Mouse (Mus musculus): ENCODE results near the gene Hoxa6. TPM values are rescaled to one million over a fixed set of nuclear protein-coding genes. Genes with fewer than 3 reads are reported as not detected.

Hoxa6 gene
- polyA plus RNA-seq, 1 experiment, result 0.96 TPM

GRCm38 (mm10) chr6:52165441-52166370 is 42.8 kb downstream of the Hoxa6 start:
- Histone ChIP-seq H3K27me3 (ENCODE audit: control insufficient read depth, insufficient read depth, insufficient read length) (no peaks in the 10 kb centered on the region), H3K79me2 (ENCODE audit: control insufficient read depth, insufficient read depth) (peaks cover 21% of the 10 kb centered on the region)

GRCm38 (mm10) chr6:52164626-52165440 is 43.7 kb downstream of the Hoxa6 start, which contains the start of gene Hoxa2:
Gene Hoxa2, minus strand, starts transcription at chr6:52164831.
- Histone ChIP-seq H3K36me3 (ENCODE audit: control insufficient read depth, insufficient read depth) (peaks cover 22% of the 10 kb centered on the region), H3K79me2 (ENCODE audit: control insufficient read depth, insufficient read depth) (peaks cover 28% of the 10 kb centered on the region), H3ac (ENCODE audit: control insufficient read depth, insufficient read length, low read depth) (no peak within 1 kb of the TSS), H3K4me3 (ENCODE audit: insufficient read depth, poor library complexity, severe bottlenecking) (no peak within 1 kb of the TSS), H3K79me3 (ENCODE audit: low read depth) (peaks cover 10% of the 10 kb centered on the region), H3K27me3 (ENCODE audit: control insufficient read depth, insufficient read depth, insufficient read length) (no peaks in the 10 kb centered on the region)
- TF ChIP-seq MYOD1 (IDR thresholded peaks at IDR 0.05; ENCODE audit: control insufficient read depth, insufficient read length, low read depth) (no peak), FOSL1 (IDR thresholded peaks at IDR 0.05; ENCODE audit: insufficient read depth, low read length, poor library complexity, severe bottlenecking) (no peak), CEBPB (IDR thresholded peaks at IDR 0.05; ENCODE audit: low read depth) (no peak), USF1 (IDR thresholded peaks at IDR 0.05; ENCODE audit: low read depth) (no peak), MYOG (IDR thresholded peaks at IDR 0.05; ENCODE audit: control insufficient read depth, extremely low read depth, insufficient read length) (no peak)

More at GRCm38 (mm10) chr6:52165441-52166370, 42.8 kb downstream of the Hoxa6 start:
- Histone ChIP-seq H3K36me3 (ENCODE audit: control insufficient read depth, insufficient read depth) (peaks cover 22% of the 10 kb centered on the region), H3K4me3 (ENCODE audit: insufficient read depth, poor library complexity, severe bottlenecking) (no peak overlapping the region), H3K79me3 (ENCODE audit: low read depth) (peaks cover 10% of the 10 kb centered on the region), H3ac (ENCODE audit: control insufficient read depth, insufficient read length, low read depth) (no peak overlapping the region)
- no peak for TF ChIP-seq MYOD1 (IDR thresholded peaks at IDR 0.05; ENCODE audit: control insufficient read depth, insufficient read length, low read depth)
- no peak for TF ChIP-seq FOSL1 (IDR thresholded peaks at IDR 0.05; ENCODE audit: insufficient read depth, low read length, poor library complexity, severe bottlenecking)
- no peak for TF ChIP-seq CEBPB (IDR thresholded peaks at IDR 0.05; ENCODE audit: low read depth)
- no peak for TF ChIP-seq MYOG (IDR thresholded peaks at IDR 0.05; ENCODE audit: control insufficient read depth, extremely low read depth, insufficient read length)
- no peak for TF ChIP-seq USF1 (IDR thresholded peaks at IDR 0.05; ENCODE audit: low read depth)
- TF ChIP-seq CTCF (IDR thresholded peaks at IDR 0.05; ENCODE audit: control insufficient read depth, insufficient read depth, insufficient read length), result no peak
- no peak for TF ChIP-seq MAX (IDR thresholded peaks at IDR 0.05)

DNA sequence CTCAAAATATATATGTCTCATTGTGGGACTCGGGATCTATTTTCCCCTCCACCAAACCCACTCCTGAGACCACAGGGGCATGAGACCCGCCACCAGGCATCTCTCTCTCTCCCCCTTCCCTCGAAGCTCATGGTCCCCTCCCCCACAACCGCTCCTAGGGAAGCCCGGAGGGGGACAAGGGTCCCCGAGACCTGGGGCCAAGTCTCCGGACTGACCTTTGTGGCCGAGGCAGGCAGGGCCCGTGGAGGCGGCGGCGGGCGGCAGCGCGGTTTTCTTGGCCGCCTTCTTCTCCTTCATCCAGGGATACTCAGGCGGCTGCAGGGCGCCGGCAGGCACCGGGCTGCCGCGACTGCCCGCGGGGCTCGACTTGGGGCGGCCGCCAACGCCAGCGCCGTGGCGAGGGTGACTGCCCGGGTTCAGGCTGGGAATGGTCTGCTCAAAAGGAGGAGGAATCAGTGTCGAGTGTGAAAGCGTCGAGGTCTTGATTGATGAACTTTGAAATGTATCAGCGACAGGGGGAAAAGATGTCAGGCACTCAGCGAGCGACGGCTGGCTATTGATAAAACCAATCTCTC is 44.4 kb downstream of the Hoxa6 start:
- Histone ChIP-seq H3K36me3 (ENCODE audit: control insufficient read depth, insufficient read depth) (peaks cover 22% of the 10 kb centered on the region), H3K79me2 (ENCODE audit: control insufficient read depth, insufficient read depth) (peaks cover 35% of the 10 kb centered on the region), H3ac (ENCODE audit: control insufficient read depth, insufficient read length, low read depth) (no peak overlapping the region), H3K27me3 (ENCODE audit: control insufficient read depth, insufficient read depth, insufficient read length) (no peaks in the 10 kb centered on the region), H3K79me3 (ENCODE audit: low read depth) (peaks cover 17% of the 10 kb centered on the region), H3K4me3 (ENCODE audit: insufficient read depth, poor library complexity, severe bottlenecking) (no peak overlapping the region)
- TF ChIP-seq MAX (IDR thresholded peaks at IDR 0.05), result no peak
- no peak for TF ChIP-seq FOSL1 (IDR thresholded peaks at IDR 0.05; ENCODE audit: insufficient read depth, low read length, poor library complexity, severe bottlenecking)
- no peak for TF ChIP-seq USF1 (IDR thresholded peaks at IDR 0.05; ENCODE audit: low read depth)
- TF ChIP-seq CTCF (IDR thresholded peaks at IDR 0.05; ENCODE audit: control insufficient read depth, insufficient read depth, insufficient read length), result no peak
- no peak for TF ChIP-seq CEBPB (IDR thresholded peaks at IDR 0.05; ENCODE audit: low read depth)
- TF ChIP-seq MYOD1 (IDR thresholded peaks at IDR 0.05; ENCODE audit: control insufficient read depth, insufficient read length, low read depth), result no peak
- no peak for TF ChIP-seq MYOG (IDR thresholded peaks at IDR 0.05; ENCODE audit: control insufficient read depth, extremely low read depth, insufficient read length)

GRCm38 (mm10) chr6:52163366-52164031 is 45.0 kb downstream of the Hoxa6 start:
- Histone ChIP-seq H3K79me3 (ENCODE audit: low read depth) (peaks cover 18% of the 10 kb centered on the region), H3K79me2 (ENCODE audit: control insufficient read depth, insufficient read depth) (peaks cover 42% of the 10 kb centered on the region), H3ac (ENCODE audit: control insufficient read depth, insufficient read length, low read depth) (no peak overlapping the region), H3K27me3 (ENCODE audit: control insufficient read depth, insufficient read depth, insufficient read length) (no peaks in the 10 kb centered on the region), H3K4me3 (ENCODE audit: insufficient read depth, poor library complexity, severe bottlenecking) (no peak overlapping the region), H3K36me3 (ENCODE audit: control insufficient read depth, insufficient read depth) (peaks cover 22% of the 10 kb centered on the region)
- TF ChIP-seq MYOG (IDR thresholded peaks at IDR 0.05; ENCODE audit: control insufficient read depth, extremely low read depth, insufficient read length), result no peak
- TF ChIP-seq MYOD1 (IDR thresholded peaks at IDR 0.05; ENCODE audit: control insufficient read depth, insufficient read length, low read depth), result no peak
- no peak for TF ChIP-seq MAX (IDR thresholded peaks at IDR 0.05)
- no peak for TF ChIP-seq FOSL1 (IDR thresholded peaks at IDR 0.05; ENCODE audit: insufficient read depth, low read length, poor library complexity, severe bottlenecking)
- TF ChIP-seq CTCF (IDR thresholded peaks at IDR 0.05; ENCODE audit: control insufficient read depth, insufficient read depth, insufficient read length), result no peak
- TF ChIP-seq USF1 (IDR thresholded peaks at IDR 0.05; ENCODE audit: low read depth), result no peak
- TF ChIP-seq CEBPB (IDR thresholded peaks at IDR 0.05; ENCODE audit: low read depth), result no peak
